Mouse (Mus musculus) heart, postnatal 25 days (tissue): Measurements from ENCODE around the gene Tdgf1. TPM values are rescaled to one million over a fixed set of nuclear protein-coding genes. Genes with fewer than 3 reads are reported as not detected.

Source experiments
- microRNA-seq: library from miRNA; unstranded; fragments of <30 nt; microRNA quantifications from one replicate; pipeline ENCODE4 v1.2.0, GENCODE M21; 2022
- total RNA-seq, 2 experiments: library from RNA; stranded (reverse); gene quantifications; 2 replicates each; pipeline ENCODE4 v1.2.3; 2021

The Tdgf1 gene
- total RNA-seq, 2 experiments from 2014 or later, result not detected

Small RNA genes lying within 50 kb of the gene (microRNA-seq; reads per million reads assigned to microRNA genes)
- gene Gm24269, result not detected

Other genes with a start within 250 kb of the Tdgf1 start
- over 10,000 TPM; 11,742 to 12,072 TPM for gene Myl3, start 204.3 kb downstream of the Tdgf1 start, total RNA-seq
- 1 to 10 TPM; 7.6 to 7.9 TPM for gene Pth1r, start 199.0 kb downstream of the Tdgf1 start, total RNA-seq
- gene Prss42, start 148.0 kb downstream of the Tdgf1 start, total RNA-seq, result not detected
- gene Prss44, start 132.2 kb downstream of the Tdgf1 start, total RNA-seq, result not detected
- gene Prss43, start 119.5 kb downstream of the Tdgf1 start, total RNA-seq, result not detected
- not detected for gene Prss45, start 111.6 kb downstream of the Tdgf1 start, total RNA-seq
- not detected for gene Prss46, start 101.7 kb downstream of the Tdgf1 start, total RNA-seq
- not detected for gene Prss50, start 88.2 kb downstream of the Tdgf1 start, total RNA-seq
- 10 to 100 TPM in 1 of 2 experiments, 1 to 10 TPM in 1; 9.7 to 15.0 TPM for gene Als2cl, start 66.3 kb downstream of the Tdgf1 start, total RNA-seq
- 1 to 10 TPM; 1.2 to 1.3 TPM for gene Tmie, start 66.0 kb downstream of the Tdgf1 start, total RNA-seq
- not detected for gene Fam240a, start 29.3 kb downstream of the Tdgf1 start, total RNA-seq
- gene Lrrc2, start 5.4 kb upstream of the Tdgf1 start, total RNA-seq, result 100 to 1,000 TPM; 142 to 144 TPM
- gene Rtp3, start 44.4 kb upstream of the Tdgf1 start, total RNA-seq, result 1 to 10 TPM; 4.0 to 4.3 TPM
- under 1 TPM in 1 of 2 experiments, not detected in 1; 0.78 TPM for gene Ltf, start 73.1 kb upstream of the Tdgf1 start, total RNA-seq
- gene Ccrl2, start 111.4 kb upstream of the Tdgf1 start, total RNA-seq, result 10 to 100 TPM in 1 of 2 experiments, 1 to 10 TPM in 1; 8.2 to 10.4 TPM
- 10 to 100 TPM; 82.4 to 91.7 TPM for gene Lrrfip2, start 171.4 kb upstream of the Tdgf1 start, total RNA-seq